Mouse (Mus musculus): ENCODE results near the gene Ulk4.

Ulk4 gene

DNA sequence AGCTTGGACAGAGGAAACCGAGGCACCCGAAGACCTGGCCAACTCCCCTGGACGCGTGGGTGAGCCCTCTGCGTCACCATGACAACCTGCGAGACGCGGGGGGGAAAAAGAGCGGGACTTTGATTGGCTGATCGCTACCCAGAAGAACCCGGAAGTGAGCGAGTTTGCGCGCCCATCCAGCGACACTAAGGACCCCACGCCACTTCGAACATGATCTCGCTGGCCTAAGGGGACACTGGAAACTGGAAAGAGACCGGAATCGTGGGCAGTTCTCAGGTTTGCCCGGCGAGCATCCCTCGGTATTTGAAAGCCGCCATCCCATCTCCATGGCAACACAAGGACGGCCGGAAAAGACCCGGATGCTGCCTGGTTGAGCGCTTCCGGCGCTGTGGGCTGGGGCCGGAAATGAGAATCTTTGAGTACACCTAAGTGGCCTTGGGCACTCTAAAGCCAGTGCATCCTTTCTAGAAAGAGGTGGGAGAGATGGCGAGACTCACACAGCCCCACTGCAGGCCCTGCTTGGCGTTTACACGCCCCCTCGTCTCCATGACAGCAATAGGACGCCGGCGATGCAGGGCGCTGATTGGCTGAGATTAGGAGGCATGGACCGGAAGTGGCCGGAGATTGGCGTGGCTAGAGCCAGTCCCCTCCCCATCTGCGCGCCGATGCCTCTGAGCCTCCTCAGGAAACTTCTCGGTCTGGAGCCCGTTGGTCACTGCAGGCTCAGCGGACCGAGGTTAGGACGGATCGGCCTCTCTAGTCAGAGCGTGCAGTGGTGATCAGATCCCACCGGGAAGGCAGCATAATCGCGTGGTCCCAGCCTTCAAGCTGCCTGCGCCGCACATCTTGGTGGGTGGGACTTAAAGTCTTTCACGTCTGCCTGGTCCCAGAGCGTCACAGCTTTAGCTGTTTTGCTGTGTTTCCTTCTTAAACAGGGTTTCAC, at the start of gene Ulk4:
TSS of gene Ulk4 (minus strand) at position 80 of the 943 bp plus-strand sequence.
- DNase-seq = peak; percentile 88

DNA sequence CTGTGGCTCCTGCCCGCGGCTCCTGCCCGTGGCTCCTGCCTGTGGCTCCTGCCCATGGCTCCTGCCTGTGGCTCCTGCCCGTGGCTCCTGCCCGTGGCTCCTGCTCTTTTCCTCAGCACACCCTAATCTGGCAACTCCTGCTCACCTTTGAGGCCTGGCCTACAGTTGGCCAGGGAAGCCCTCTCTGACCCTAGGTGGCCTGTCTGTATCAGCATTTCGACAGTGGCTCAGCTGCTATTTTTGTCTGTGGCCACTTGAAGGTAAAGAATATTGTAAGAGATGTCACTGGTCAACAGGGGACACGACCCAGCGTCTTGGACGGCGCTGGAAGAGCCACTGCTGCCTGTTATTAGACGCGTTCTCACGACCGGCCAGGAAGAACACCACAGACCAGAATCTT, 45.0 kb upstream of the Ulk4 start:
- no peak for DNase-seq

DNA sequence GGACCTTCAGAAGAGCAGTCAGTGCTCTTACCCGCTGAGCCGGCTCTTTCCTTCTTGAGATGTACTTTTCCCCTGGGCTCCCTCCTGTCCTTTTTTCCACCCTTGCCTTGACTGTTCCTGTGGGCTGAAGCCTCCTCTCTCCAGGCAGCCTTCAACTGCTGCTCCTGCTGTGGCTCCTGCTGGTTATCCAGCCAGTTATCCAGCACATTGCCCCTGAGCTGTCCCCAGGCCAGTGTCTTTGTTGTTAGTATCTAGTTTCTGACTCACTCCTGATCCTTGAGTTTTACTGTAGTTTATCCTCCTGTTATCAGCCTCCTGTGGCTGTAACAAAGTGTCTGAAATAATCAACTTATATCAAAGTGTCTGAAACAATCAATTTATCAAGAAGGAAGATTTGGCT, 44.1 kb upstream of the Ulk4 start:
- DNase-seq = no peak

DNA sequence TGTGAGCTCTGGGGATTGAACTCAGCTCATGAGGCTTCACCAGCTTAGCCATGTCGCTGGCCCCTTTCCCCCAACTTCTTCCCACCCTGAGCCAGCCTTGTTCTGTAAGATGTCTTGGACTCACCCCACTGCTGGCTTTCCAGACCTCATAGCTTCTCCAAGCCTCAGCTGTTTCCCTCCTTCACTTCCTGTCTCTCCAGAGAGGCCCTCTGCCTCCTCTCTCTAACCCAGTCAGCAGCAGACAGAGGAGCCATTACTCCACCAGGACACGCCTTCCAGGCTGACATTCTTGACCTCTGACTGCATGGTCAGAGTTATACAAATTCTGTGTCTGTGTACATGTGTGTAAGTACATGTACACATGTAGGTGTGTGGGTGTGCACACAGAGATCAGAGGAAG, 43.4 kb upstream of the Ulk4 start:
- no peak for DNase-seq

DNA sequence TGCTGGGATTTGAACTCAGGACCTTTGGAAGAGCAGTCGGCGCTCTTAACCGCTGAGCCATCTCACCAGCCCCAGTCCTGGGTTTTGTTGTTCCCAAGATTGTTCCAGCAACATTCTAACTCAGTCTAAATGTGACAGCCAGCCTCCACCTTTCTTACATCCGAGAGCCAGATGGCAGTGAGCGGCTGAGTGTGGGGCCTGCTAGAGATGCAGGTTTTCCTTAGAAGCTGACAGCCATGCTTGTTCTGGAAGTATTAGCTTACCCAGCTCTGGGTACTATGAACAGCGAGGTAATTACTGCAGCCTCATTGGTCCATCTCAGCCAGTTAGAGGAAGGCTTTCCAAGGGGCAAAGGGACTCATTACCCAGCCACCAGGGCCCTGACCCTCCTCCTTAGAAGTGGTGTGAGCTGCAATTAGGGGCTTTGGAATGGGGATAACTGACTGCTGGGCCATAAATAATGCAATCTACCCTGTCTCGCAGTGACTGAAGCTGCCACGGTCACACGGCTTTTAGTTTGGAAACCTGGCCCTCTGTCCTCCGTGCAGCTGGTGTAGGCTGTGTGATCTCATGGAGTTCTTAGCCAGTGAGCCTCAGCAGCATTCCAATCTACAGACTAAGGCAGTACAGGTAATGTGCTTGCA, 42.4 kb upstream of the Ulk4 start:
- no peak for DNase-seq

DNA sequence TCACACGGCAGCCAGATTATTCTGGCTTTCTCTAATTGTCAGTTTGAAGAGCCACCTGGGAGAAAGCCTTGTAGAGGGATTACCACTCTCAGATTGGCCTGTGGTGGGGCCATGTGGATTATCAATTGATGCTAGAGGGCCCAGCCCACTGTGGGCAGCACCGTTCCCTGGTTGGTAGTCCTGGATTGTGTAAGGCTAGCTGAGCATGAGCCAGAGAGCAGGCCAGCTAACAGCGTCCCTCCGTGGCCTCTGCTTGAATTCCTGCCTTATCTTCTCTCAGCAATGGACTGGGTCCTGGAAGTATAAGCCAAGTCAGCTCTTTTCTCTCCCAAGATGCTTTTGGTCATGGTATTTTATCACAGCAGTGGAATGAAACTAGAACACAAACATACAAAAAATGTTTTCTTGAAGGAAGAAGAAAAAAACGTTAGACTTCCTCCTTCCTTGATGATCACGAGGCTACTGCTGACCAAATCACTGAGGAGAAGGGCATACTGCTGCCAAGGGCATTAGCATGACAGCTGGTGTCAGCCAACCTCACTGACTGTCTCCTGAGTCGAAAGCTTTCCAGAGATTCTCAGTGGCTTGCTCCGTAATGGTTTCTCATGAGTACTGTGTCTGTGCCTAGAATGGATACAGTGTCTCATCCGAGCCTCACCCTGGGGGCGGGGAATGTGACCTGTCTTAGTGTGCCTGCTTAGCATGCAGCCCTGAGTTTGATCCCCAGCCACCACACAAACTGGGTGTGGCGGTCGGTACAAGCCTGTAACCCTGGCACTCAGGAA, 39.8 kb upstream of the Ulk4 start:
- DNase-seq = no peak

DNA sequence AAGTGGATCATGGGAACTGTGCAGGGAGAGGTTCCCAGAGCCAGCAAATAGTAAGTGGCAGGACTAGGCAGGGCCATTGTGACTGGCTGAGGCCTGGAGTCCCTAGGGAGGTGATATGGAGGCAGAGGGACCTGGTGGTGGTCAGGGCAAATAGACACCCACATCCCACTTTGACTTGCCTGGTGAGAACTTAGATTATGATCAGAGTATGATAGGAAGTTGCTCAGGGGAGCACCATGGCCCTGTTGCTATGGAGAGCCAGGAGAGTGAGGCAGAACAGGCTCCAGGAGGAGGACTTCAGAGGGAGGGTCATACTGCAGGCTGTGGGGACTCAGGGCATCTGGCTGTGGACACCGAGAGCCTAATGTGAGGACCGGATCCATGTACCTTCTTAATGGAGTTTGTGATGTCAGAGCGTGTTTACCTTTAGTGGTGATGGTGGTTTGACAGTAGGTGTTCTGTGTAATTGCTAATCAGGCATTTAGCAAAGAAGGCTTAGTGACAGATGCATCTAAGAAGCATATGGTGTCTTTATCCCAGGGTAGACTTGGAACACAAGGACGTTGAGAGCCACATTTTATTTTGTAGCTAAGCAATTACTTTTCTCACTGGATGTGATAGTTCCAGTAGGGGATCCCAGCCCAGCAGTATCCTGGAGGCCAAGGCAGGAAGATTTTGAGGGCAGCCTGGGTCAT, 39.1 kb upstream of the Ulk4 start:
- no peak for DNase-seq

DNA sequence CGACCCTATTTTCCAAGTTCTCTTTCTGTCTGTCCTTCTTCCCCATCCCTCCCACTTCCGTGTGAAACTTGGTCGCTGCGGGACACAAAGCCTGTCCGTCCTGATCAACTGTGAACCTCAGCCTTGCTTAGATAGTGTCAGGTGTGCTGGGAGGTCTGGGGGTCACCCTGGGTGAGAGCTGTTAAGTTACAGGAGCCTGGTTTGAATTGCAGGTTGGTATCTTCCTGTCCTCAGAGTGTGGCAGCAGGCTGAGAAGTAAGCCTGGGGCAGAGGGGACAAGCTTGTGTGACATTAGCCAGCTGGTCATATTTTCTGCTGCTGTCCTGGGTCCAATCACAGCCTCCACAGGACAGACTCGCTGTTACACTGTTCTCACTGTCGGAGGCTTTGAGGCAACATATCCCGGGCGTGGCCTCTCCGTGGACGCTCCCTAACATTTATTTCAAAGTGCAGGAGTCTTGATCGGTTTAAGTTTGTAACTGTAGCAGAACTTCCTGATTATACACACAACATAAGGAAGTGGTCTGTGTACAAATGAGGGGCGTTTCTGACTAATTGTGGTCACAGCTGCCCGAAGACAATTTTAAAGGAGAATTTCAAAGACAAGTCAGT, 37.6 kb upstream of the Ulk4 start:
- no peak for DNase-seq

DNA sequence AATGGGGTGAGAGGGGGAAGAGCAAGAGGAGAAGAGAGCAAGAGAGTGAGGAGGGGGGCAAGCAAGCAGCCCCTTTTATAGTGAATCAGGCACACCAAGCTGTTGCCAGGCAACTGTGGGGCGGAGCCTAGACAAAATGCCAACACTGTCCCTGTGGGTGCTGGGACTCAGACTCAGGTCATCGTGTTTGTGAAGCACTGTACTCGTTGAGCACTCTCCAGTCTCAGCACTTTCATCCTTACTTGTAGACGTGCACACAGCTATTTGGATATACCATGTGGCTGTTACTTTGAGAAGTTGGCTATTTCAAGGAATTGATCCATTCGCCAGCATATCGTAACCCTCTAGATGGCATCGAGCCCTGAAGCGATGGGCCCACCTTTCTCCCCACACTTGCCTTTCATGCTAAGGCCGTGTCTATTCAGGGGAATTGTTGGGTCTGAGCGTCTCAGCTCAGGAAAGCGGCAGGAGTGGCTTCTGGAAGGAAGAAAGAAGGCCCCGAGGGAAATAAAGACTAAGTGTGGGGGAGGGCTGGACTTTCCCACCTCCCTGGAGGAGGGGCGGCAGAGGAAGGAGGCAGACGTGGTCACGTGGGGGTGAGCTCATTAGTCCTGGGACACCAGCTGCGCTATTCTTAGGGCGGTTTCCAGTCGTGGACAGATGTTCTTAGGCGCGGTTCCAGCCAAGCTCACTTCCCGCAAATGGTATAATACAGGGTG, 36.8 kb upstream of the Ulk4 start:
- DNase-seq = peak; percentile 58

DNA sequence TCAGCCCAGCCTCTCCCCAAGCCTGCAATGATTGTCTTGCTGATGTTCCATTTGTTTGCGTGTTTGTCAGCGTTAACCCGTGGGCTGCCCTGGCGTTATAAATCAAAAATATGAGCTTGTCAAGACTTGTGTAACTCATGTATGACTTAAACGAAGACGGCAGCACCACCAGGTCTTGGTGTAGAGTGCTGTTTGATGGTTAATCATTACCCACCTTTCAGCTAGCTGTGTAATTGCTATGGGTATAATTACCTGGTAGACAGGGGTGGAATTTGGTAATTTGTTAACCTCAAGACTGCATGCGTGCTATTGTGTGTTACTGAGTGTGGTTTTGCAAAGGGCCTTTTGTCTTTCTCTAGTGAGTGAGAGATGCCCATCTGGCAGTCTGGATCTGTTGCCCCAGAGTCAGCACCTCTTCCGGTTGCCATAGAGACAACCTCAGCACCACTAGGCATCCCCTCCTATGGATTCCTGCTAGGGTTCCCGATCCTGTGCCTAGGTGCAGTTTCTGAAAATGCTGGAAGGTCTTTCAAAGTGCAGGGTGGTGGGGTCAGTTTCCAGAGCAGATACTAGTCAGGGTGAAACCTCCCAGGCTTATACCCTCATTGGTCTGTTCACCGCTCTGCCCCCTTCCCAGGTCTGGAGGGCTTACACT, 35.4 kb upstream of the Ulk4 start:
- no peak for DNase-seq

DNA sequence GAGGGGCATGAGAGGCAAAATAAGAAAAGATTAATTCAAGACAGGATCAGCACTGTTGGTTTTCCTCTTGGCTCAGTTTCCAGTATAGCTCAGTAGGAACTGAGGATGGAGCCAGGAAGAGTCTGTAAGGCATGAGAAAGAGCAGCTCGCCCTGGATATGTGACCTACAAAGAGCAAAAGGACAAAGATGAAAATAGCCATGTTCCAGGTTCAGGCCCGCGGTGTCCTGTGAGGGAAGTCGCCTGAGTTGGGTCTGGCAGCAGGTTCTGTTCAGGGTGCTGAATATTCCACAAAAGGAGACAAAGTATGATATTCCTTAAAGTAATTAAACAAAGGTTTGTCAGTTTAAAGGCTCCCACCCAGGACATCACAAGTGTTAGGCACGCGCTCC, 34.8 kb upstream of the Ulk4 start:
- DNase-seq = no peak

DNA sequence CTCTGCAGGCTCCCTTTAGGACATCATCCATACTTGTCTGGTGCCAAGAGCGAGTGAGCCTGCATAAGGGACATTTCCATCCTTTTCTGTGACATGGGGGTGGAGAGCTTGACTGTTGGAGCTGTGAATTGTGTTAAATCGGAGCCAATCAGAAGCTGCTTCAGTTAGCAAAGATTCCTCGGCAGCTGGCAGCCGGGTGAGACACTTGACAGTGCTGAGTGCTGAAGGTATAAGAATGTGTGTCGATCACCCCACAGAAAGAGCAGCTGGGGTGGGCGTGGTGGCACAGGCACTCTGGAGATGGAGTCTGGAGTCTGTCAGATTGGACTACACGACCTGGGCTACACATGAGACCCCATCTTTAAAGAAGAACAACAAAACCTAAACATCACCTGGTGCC, 33.5 kb upstream of the Ulk4 start:
- DNase-seq = no peak

DNA sequence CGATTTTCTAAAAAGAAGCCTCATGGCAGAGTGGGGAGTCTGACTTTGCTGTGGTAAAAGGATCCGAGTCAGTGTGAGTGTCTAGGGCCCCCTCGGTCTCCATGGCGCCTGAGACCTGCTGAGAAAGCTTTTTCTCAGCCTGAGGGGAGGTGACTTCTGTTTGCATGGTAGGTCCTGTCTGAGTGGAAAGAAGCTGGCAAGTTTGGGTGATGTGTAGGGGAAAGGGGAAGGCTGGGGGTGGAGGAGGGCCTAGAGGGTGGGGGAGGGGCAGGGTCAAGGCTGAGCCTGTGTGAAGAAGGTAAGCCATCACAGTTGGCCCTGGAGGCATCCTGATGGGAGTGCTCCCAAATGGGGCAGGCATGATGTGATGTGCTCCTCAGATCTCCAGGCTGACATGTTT, 32.3 kb upstream of the Ulk4 start:
- no peak for DNase-seq

DNA sequence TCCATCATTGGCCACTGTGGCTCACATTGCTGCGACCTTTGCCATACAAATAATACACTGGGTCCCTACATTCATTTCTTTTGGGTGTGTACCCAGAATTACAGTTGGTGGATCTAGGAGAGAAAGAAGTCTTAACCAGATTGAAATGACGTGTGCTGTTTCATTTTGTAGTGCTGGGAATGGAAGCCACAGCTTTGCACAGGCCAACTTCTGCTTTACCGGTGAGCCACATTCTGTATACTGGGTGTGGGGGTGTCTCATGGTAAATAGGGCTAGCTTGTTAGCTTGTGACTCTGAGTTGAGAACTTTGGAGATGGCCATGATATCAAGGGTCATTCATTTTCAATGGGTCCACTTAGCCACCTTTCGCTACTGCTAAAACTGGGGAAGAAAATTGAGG, 28.5 kb upstream of the Ulk4 start:
- DNase-seq = no peak

DNA sequence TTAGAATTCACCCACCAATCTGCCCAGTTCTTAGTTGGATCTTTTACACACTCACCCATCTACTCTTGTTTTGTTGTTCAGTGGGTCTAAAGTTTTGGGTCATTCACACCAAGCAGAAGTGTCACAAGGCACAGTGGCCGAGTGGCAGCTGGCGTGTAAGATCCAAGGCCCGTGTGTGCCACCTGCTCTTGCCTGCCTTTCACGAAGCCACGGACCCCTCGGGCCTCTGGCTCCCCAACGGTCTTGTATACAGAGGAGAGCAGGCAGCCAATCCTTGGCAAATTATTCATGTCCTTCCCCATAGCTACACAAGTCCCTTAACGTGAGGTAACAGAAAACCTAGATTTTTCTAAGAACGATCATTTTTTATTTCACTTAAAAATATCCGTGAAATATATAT, 27.5 kb upstream of the Ulk4 start:
- DNase-seq = no peak

DNA sequence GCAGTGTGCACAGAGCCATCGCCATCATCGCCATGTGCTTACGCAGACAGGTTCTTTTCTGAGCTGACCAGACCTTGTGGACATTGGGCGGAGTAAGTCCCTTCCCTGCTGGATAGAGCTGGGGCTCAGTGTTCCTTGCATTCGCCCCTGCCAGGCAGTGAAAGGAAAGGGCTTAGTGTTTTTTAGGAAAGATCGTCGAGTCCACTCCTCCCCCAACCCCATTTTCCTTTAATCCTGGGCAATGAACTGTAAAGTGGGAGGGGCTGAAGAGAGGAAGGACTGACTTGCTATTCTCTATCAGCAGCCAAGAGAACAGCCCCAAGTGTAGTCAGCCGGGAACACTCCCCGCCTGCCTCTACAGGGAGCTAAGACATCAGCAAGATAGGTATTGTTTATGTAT, 26.8 kb upstream of the Ulk4 start:
- no peak for DNase-seq

DNA sequence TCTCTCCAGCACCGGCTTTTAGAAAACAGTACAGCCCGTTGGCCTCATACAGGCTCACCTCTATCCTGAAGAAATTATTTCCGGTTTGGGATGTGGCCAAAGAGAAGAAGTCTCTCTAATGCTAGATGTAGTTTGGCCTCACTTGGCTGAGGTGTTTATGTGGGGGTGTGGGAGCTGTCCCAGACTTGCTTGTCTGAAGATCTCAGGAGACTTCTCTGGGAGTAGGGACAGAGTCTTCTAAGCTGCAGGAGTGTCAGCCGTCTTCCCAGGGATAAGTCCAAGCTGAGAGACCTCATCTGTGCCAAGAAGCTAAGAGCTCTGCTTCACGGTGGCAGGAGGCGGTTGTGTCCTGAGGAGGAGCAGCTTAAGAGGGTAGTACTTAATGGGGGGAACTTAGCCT, 26.1 kb upstream of the Ulk4 start:
- DNase-seq = no peak

DNA sequence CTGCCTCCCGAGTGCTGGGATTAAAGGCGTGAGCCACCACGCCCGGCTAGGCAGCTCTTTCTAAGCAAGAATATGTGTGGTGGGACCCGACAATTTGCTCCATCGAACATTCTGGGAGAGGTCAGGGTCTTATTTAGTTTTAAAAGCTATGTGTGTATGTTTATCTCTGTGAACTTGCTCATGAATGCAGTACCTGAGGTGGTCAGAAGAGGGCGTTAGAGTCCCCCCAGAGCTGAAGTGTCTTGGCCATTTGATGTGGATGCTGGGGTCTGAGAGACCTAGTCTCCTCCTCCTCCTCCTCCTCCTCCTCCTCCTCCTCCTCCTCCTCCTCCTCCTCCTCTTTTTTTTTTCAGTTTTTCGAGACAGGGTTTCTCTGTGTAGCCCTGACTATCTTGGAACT, 25.5 kb upstream of the Ulk4 start:
- DNase-seq = no peak

DNA sequence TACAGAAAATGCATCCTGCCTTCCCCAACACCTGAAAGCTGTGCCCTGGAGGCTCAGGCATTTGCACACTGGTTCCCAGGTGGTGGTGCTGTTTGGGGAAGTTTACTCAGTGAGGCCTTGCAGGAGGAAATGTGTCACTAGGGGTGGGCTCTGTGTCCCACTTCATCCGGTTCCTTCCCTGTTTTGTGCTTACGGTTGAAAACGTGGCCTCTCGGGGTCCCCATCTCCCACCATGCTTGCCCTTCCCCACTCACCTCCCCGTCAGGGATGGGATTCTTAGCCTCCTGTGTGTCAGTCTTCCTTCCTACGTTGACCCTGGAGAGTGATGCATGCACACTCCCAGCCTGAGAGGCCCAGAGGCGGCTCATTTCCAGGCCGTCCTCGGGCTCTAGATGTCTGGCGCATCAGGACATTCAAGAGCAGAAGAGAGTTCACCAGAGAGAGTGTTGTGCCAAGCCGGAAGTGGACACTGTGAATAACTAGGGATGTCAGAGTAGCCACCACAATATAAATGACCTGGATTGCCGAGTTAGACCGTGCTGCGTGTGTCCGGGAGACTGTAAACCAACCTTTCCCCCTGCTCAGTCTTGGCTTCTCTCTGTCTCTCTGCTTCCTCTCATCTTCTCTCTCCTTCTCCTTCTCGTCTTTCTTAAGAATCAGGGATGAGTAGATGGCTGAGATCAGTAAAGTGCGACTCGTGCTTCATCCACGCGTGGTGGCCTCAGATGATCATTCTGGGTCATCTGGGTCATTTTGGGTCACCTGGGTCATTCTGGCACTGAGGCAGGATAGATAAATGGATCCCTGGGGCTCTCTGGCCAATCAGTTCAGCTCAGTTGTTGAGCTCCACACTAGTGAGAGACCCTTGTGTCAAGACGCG, 24.3 kb upstream of the Ulk4 start:
- DNase-seq = no peak

DNA sequence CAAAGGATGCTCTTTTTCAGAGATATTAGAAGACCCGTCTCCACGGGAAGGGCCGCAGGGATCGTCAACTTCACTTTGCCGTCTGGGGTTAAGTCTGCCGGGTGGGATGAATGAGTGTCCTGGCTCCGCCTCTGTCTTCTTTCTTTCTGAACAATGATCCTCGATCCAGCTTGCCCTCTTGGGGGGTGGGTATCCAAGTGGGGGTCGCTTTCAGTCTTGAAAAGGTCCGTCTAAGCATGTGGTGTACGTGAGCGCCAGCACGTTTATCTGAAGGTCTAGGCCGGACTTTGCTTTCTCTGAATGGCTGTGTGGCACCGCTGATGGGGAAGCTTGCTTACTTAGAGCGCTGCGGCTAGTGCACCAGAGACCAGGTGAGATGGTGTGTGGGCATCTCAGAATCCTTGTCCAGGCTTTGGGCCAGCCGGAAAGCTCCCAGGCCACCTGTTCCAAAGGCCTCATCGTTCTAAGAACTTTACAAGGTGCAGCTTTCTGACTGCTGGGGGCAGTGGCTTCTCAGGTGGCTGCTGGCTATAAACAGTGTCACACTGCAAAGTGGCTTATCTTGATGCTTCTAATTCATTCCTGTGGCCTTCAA, 23.1 kb upstream of the Ulk4 start:
- DNase-seq = no peak

Measured in right cerebral cortex, postnatal 14 days (tissue).